Mouse (Mus musculus) MEL (cell line): ENCODE results near the gene Grsf1.

Experiments
- CTCF ChIP-seq, 3 experiments: IDR thresholded peaks in 2 of 3; conservative IDR thresholded peaks in 1 of 3; 2 replicates each; pipeline ENCODE4 v1.5.1; 2011 to 2012; ENCODE audit warnings: low read length in 3 of 3, low read depth in 2 of 3, mild to moderate bottlenecking in 2 of 3, improper control_type of control experiment in 1 of 3, inconsistent platforms in 1 of 3, mixed read lengths in 1 of 3, moderate library complexity in 1 of 3; ENCODE audit not compliant: control insufficient read depth in 1 of 3, insufficient read depth in 1 of 3, poor library complexity in 1 of 3, severe bottlenecking in 1 of 3
- GATA1 ChIP-seq: IDR thresholded peaks from 2 replicates; pipeline ENCODE4 v1.6.1; 2011; ENCODE audit warnings: low read depth, low read length, improper control_type of control experiment
- MXI1 ChIP-seq: IDR thresholded peaks from 2 replicates; pipeline ENCODE4 v1.6.1; 2011; ENCODE audit warnings: mild to moderate bottlenecking, low read depth, low read length, improper control_type of control experiment
- MYC ChIP-seq: IDR thresholded peaks from 2 replicates; pipeline ENCODE4 v1.6.1; 2011; ENCODE audit warnings: low read depth, mild to moderate bottlenecking, low read length, improper control_type of control experiment, moderate library complexity
- NELFE ChIP-seq: IDR thresholded peaks from 2 replicates; pipeline ENCODE4 v1.6.1; 2011; ENCODE audit warnings: low read depth, low read length, improper control_type of control experiment
- POLR2A ChIP-seq, 2 experiments: IDR thresholded peaks; 2 replicates each; pipeline ENCODE4 v1.6.1; 2011 to 2012; ENCODE audit warnings: low read length in 2 of 2, mild to moderate bottlenecking in 2 of 2, control low read depth in 1 of 2, improper control_type of control experiment in 1 of 2, low read depth in 1 of 2, moderate library complexity in 1 of 2; ENCODE audit not compliant: control insufficient read depth in 1 of 2, insufficient read depth in 1 of 2, poor library complexity in 1 of 2
- RCOR1 ChIP-seq: IDR thresholded peaks from 2 replicates; pipeline ENCODE4 v1.6.1; 2012; ENCODE audit warnings: low read depth, mild to moderate bottlenecking, inconsistent platforms, low read length, improper control_type of control experiment
- USF1 ChIP-seq: IDR thresholded peaks from 2 replicates; pipeline ENCODE4 v1.6.1; 2014; ENCODE audit warnings: low read depth, mild to moderate bottlenecking, inconsistent platforms, low read length, improper control_type of control experiment, moderate library complexity
- USF2 ChIP-seq, 2 experiments: IDR thresholded peaks; 2 replicates each; pipeline ENCODE4 v1.6.1; 2011 to 2012; ENCODE audit warnings: improper control_type of control experiment in 2 of 2, low read length in 2 of 2, borderline replicate concordance in 1 of 2, inconsistent platforms in 1 of 2, low read depth in 1 of 2, mild to moderate bottlenecking in 1 of 2; ENCODE audit not compliant: insufficient read depth in 1 of 2

DNA sequence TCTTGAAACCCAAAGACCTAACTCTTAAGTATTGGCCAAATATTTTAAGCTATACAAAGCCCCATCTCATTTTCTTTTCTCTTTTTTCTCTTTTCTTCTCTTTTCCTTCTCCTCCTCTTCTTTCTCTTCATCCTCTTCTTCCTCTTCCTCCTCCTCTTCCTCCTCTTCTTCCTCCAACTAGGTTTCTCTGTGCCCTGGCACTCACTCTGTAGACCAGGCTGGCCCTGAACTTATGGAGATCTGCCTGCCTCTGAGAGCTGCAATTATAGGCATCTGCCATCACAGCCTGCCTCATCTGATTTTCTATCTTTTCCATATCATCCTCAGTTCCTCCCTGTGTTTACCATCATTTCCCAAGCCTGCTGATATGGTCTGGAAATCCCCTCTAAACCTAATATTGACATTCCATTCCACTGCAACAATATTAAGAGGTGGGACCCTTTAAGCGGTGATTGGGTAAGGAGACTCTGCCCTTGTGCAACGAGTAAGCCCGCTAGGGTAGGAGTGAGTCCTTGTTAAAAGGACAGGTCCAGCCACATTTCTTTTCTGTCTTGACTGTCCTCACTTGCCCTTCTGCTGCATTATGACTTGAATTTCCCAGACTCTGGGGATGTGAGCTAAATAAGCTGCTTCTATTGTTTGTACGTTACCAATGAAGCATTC, 23.4 kb upstream of the Grsf1 start:
- no peak for TF ChIP-seq POLR2A (IDR thresholded peaks at IDR 0.05; ENCODE audit: control insufficient read depth in 1 of 2, insufficient read depth in 1 of 2, low read depth in 1 of 2, low read length in 2 of 2, poor library complexity in 1 of 2)
- TF ChIP-seq CTCF (IDR thresholded peaks at IDR 0.05 in 2 of 3, conservative IDR thresholded peaks at IDR 0.05 in 1 of 3; ENCODE audit: control insufficient read depth in 1 of 3, insufficient read depth in 1 of 3, low read depth in 2 of 3, low read length in 3 of 3, poor library complexity in 1 of 3, severe bottlenecking in 1 of 3), result no peak
- TF ChIP-seq NELFE, result no peak
- TF ChIP-seq MXI1, result no peak
- no peak for TF ChIP-seq USF2 (IDR thresholded peaks at IDR 0.05; ENCODE audit: borderline replicate concordance in 1 of 2, insufficient read depth in 1 of 2, low read depth in 1 of 2, low read length in 2 of 2)
- no peak for TF ChIP-seq GATA1
- no peak for TF ChIP-seq RCOR1
- no peak for TF ChIP-seq USF1
- TF ChIP-seq MYC, result no peak
